Mouse (Mus musculus): ENCODE data around the gene Bmper. TPM values are rescaled to one million over a fixed set of nuclear protein-coding genes. Genes with fewer than 3 reads are reported as not detected.

Gene Bmper
- total RNA-seq, 2 experiments from 2014 or later: 4.0 to 4.4 TPM

DNA sequence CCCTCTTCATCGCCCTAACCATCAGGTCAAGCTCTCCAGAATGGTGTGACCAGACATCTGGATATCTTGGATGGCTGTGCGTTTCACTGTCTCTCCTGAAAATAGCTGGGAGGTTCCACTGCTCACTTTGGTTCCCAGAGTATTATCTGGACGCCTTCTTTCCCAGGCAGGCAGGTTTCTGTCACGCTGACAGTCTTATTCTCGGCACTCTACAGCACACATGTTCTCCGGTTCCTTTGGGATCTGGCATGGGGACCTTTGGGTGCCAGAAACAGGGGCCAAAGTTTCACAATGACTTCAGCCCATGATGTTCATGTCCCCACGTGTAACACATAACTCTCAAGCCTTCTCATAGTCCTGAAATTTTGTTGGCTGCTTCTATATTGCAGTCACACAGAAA lies 173.3 kb downstream of the Bmper start:
- intact Hi-C loops (cut with DNase I): no loop called here
- no peak overlapping the region for H3K4me3 ChIP-seq
- no peak for TF ChIP-seq CTCF (IDR thresholded peaks at IDR 0.05)
- DNase-seq: peak; percentile 38
- H3K27ac ChIP-seq: no peak overlapping the region

DNA sequence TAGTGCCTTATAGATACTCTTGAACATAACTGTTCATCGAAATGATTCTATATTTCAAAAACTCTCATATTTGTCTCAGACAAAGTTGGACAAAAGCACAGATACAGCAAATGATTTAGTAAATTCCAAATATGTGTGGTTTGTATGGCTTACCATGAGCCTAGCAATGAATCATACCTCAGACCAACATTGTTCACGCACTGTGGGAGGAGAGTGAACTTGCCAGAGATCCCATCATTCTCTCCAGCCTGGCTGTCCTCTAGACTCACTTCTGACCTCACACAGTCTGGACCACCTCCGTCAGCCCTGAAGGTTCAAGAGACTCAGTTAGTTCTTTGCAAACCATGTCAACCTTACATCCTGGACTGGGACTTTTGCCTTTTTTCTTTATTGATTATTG lies 175.0 kb downstream of the Bmper start:
- no peak for DNase-seq
- TF ChIP-seq CTCF (IDR thresholded peaks at IDR 0.05): no peak
- intact Hi-C loops (cut with DNase I): no loop called here

DNA sequence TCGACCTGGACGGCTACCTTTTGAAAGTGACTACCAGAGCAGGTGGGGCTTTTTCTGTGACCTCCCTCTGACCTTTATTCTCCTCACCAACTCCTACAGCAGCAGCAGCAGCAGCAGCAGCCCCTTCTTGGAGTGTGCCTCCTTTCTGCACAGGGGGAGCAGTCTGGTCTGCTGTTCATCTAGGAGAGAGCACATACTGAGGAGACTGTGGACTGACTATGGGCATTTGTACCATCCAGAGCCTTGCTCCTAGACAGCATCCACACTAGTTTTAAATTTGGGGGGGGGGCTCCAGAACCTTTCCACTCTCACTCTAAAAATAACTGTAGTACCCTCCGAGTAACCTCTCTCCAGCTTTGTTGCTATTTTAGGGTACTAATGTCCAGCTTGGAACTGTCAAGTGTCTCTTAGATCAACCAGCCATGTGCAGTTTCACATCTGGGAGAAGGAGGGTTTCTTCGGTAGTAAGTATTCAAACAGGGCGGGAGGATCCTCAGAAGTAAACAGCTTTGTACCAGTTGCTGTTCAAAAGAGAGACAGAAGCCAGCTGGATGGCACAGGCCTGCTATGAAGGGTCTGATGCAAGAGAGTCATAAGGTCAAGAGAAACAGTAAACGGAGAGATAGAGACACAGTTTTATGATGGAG lies 176.9 kb downstream of the Bmper start:
- TF ChIP-seq CTCF (IDR thresholded peaks at IDR 0.05): no peak
- Histone ChIP-seq H3K27ac (no peak overlapping the region), H3K4me3 (no peak overlapping the region)
- intact Hi-C loops (cut with DNase I): no loop called here
- no peak for DNase-seq

More for the DNA sequence above, 175.0 kb downstream of the Bmper start:
- H3K27ac ChIP-seq: no peak overlapping the region
- no peak overlapping the region for H3K4me3 ChIP-seq

DNA sequence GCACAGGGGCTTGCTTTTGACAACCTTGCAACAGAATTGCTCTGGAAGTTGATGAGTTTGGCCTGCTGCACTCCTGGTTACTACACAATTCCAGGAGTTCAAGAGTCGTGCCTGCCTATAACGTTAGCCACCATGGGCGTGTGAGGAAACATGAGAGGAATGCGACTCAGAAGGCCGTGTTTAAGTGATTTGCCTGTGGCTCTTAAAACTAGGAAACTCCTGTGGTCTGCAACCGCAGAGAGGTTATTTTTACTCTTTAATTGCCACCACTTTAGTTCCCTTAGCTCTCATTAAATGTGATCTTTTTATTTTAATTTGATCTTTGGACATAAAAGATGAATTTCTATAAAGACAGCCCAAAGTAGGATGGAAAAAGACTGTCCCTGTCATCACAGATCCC lies 184.5 kb downstream of the Bmper start:
- TF ChIP-seq CTCF (IDR thresholded peaks at IDR 0.05): no peak
- no peak for DNase-seq

DNA sequence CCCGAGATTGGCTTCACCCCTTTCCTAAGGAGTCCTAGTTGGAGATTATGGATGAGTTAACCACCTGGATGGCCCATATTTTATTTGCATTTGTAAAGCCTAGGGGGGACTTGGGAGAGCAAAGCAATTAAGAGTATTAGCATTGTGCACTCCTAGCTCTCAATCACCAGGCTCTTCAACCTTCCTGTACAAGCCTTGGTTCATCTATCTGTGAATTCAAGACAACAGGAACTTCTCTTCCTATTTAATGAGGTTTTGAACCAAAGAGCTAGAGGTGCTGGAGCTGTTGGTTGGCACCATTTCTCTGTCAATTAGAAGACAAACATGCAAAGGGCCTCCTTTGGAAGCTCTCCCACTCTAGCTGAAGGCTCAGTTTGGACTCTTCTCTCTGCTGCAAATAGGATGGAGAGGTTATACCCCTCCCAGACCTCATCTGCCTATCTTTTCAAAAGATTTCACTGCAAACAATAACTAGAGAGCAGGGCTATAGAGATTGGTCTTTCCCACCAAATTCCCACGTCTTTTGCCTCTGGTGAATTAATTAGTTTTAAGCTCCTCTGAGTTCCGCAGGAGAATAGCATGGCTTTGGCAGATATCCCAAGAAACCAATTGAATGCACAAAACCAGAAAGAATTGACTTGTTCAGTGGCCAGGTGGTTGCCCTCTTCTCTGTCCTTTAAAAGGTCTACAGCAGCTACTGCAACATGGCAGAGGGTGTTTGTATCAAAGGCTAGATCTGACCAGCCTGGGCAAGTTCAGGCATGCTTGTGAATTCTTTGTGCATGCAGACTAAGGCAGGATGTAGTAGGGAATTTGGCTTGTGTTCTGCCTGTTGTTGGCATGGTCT lies 185.3 kb downstream of the Bmper start:
- TF ChIP-seq CTCF (IDR thresholded peaks at IDR 0.05): no peak
- Histone ChIP-seq H3K27ac (no peak overlapping the region), H3K4me3 (no peak overlapping the region)
- intact Hi-C loops (cut with DNase I): no loop called here
- DNase-seq: no peak

More for the DNA sequence above, 184.5 kb downstream of the Bmper start:
- intact Hi-C loops (cut with DNase I): no loop called here
- H3K4me3 ChIP-seq: no peak overlapping the region
- H3K27ac ChIP-seq: no peak overlapping the region

DNA sequence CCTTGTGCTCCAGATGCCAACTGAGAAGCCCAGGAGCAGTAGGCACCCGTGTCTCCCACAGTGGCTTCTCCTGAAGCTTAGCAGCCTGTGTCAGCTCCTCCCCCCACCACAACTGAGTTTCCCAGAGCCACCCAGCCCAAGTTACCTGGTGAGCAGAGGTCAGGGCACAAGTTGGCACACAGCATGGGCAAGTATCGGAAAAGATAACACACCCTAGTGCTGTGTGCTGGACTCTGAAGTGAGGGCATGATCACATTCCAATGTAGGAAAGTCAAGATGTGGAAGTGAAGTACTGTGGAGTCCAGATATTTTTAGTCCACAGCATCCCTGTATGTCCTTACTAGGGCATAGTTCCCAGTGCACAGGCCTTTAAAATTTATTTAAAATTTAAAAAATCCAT lies 187.7 kb downstream of the Bmper start:
- H3K27ac ChIP-seq: no peak overlapping the region

DNA sequence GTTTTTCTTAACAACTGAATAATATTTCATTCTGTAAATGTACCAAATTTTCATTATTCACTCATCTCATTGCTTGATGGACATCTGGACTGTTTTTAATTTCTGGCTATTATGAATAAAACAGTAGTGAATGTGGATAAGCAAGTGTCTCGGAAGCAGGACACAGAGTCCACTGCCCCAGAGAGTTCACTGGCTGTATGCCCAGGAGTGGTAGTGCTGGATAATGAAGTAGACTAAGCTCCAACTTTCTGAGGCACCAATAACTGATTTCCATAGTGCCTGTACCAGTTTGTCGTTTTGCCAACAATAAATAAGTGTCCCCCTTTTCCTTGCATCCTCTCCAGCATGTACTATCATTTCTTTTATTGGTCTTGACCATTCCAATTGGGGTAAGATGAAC lies 190.1 kb downstream of the Bmper start:
- no peak overlapping the region for H3K27ac ChIP-seq
- no peak for TF ChIP-seq CTCF (IDR thresholded peaks at IDR 0.05)
- DNase-seq: no peak
- intact Hi-C loops (cut with DNase I): no loop called here
- no peak overlapping the region for H3K4me3 ChIP-seq

More for the DNA sequence above, 187.7 kb downstream of the Bmper start:
- intact Hi-C loops (cut with DNase I): no loop called here
- DNase-seq: no peak
- TF ChIP-seq CTCF (IDR thresholded peaks at IDR 0.05): no peak
- no peak overlapping the region for H3K4me3 ChIP-seq

DNA sequence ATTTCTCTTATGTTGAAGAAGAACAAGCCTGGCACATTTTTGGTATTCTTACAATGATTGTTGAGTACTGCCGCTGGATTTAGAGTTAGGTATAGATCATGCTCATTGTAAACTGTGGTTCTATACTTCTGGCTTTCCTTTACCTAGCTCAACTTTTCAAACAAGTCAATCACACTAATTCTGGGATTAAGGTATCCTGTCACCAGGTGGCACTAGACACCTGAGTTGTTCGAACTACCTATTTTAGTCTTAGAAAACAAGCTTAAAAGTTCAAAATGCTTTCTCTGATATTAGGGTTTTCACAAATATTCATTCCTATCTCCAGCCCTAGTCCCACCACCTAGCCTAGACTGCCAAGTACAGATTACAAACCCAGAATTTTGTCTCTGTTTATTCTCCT lies 196.2 kb downstream of the Bmper start:
- peak; percentile 4; the same call in 1 of the 2 replicates for TF ChIP-seq CTCF (IDR thresholded peaks at IDR 0.05)
- Histone ChIP-seq H3K27ac (no peak overlapping the region), H3K4me3 (no peak overlapping the region)
- intact Hi-C loops (cut with DNase I): no loop called here
- no peak for DNase-seq

DNA sequence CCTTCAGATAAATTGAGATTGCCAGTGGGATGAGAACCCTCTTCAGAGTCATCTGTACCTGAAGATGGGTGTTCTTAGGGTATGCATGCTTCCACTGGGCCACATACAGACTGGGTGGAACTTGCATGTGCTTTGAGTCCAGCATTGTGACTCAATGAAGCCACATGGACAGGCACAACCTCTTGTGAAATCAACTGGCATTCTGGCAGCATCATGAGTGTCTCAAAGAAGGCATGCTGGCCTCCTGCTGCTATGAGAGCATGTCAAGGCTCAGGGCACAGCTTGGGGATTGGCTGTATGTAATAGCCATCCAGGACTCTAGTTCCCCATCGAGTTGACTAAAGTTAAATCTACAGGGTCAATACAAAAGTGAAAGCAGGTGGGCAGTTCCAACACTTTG lies 200.9 kb downstream of the Bmper start:
- TF ChIP-seq CTCF (IDR thresholded peaks at IDR 0.05): no peak
- DNase-seq: no peak
- Histone ChIP-seq H3K4me3 (no peak overlapping the region), H3K27ac (no peak overlapping the region)
- intact Hi-C loops (cut with DNase I): no loop called here

DNA sequence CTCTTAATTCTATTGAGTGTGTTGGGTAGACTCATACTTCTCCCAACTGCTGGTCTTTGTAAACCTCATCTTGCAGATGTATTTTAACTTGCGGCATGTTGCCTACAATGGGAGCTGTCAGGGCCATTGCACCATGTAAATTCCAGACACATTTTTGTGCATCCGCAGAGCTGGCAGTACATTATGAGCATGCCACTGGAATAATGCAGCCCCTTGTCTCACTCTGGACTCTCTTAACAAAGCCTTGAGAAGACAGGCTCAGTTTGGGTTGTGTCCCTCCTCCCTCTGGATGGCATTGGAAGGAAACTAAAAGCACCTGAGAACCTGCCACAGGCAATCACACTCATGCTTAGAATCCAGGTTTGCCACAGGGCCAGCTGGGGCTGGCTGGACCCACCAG lies 209.8 kb downstream of the Bmper start:
- intact Hi-C loops (cut with DNase I): no loop called here
- TF ChIP-seq CTCF (IDR thresholded peaks at IDR 0.05): no peak
- Histone ChIP-seq H3K4me3 (no peak overlapping the region), H3K27ac (no peak overlapping the region)
- no peak for DNase-seq

DNA sequence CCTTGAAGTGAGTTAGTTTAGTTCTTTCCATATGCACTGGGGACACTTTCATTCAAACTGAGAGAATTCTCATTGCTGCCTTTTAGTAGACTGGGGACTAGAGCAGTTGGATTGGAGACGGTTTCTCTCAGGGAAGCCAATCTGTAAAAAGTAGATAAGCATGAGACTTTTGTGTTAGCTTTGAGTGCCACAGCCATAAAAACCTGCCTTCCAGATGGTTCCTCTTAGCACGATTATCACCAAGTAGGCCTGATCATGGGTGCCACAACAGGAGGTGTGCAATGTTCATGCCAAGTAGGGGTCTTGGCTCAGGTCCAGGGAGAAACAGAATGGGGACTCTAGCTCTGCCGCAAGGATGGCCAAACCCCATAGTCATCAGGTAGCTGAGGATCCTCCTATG lies 210.4 kb downstream of the Bmper start:
- no peak for DNase-seq
- TF ChIP-seq CTCF (IDR thresholded peaks at IDR 0.05): no peak
- H3K4me3 ChIP-seq: no peak overlapping the region
- H3K27ac ChIP-seq: no peak overlapping the region
- intact Hi-C loops (cut with DNase I): no loop called here

DNA sequence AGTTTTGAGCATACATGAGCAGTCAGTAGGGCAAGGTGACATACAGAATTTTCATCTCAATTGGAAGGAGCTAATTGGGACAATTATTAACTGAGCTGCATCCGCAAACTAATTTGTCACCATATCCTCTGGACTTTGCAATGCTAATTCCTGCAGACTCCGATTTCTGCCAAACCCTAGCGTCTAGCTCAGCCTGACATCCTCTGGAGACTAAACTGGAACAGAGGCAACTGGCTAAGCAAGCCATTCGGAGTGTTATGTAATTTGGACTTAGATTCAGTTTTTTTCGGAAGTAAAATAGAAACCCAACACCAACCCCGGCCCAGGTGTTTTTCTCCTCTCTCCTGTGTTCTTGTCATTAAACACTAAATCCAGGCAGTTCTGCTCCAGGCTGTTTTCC lies 213.9 kb downstream of the Bmper start:
- intact Hi-C loops (cut with DNase I): no loop called here
- Histone ChIP-seq H3K27ac (no peak overlapping the region; the same call in 1 of the 2 replicates), H3K4me3 (no peak overlapping the region)
- TF ChIP-seq CTCF (IDR thresholded peaks at IDR 0.05): no peak
- DNase-seq: peak; percentile 48

DNA sequence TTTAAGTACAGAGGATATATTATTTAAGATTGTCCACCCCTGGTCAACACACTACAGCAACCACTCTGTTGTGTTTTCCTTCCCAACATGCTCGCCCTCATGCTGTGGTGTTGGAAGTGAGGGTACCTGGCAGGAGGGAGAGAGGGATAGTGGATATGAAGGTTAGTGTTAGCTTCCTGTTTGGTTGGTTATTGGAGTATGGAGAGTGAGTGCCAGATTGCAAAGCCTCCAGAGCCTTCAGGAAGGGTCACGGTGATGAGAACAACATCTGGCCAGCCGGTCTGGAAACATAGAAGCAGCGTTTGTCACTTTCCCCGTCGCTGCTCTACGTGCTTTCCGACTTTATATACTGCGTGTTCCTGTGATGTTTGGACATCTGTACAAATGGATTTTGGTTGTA lies 215.8 kb downstream of the Bmper start:
- intact Hi-C loops (cut with DNase I): no loop called here
- no peak overlapping the region for H3K4me3 ChIP-seq
- no peak for DNase-seq
- no peak for TF ChIP-seq CTCF (IDR thresholded peaks at IDR 0.05)
- H3K27ac ChIP-seq: peak overlapping the region; percentile 2; the same call in 1 of the 2 replicates
